Mouse (Mus musculus) lung, embryonic 14.5 days (tissue): ENCODE measurements around the gene Rhobtb1. TPM values are rescaled to one million over a fixed set of nuclear protein-coding genes. Genes with fewer than 3 reads are reported as not detected.

Experiments
- ATAC-seq: fragments of 200-750 bp; cut with Nextera tagmentation; 2 replicates; pipeline ENCODE4 v1.8.0; 2017; ENCODE audit warnings: mild to moderate bottlenecking, moderate TSS enrichment, moderate library complexity; ENCODE audit not compliant: insufficient read depth
- DNase-seq: peaks from one replicate; pipeline ENCODE4 v3.0.0-alpha.2; 2015
- H3K27ac ChIP-seq: fragments of 300-500 bp; sonication (generic); 2 replicates; pipeline ENCODE4 v1.5.1; 2014; ENCODE audit warnings: low read depth, mild to moderate bottlenecking, moderate library complexity
- H3K27me3 ChIP-seq: fragments of 300-500 bp; sonication (generic); 2 replicates; pipeline ENCODE4 v1.6.1; 2014; ENCODE audit warnings: low read length, control low read depth; ENCODE audit not compliant: insufficient read depth
- H3K36me3 ChIP-seq: fragments of 300-500 bp; sonication (generic); 2 replicates; pipeline ENCODE4 v1.6.1; 2014; ENCODE audit warnings: control low read depth; ENCODE audit not compliant: insufficient read depth
- H3K4me1 ChIP-seq: fragments of 300-500 bp; sonication (generic); 2 replicates; pipeline ENCODE4 v1.6.1; 2014; ENCODE audit warnings: antibody characterized with exemption, control low read depth; ENCODE audit not compliant: insufficient read depth
- H3K4me2 ChIP-seq: fragments of 300-500 bp; sonication (generic); 2 replicates; pipeline ENCODE4 v1.6.1; 2014; ENCODE audit warnings: mild to moderate bottlenecking
- H3K4me3 ChIP-seq: fragments of 300-500 bp; sonication (generic); 2 replicates; pipeline ENCODE4 v1.5.1; 2014; ENCODE audit warnings: low read depth, low read length
- H3K9ac ChIP-seq: fragments of 300-500 bp; sonication (generic); 2 replicates; pipeline ENCODE4 v1.6.1; 2014
- H3K9me3 ChIP-seq: fragments of 300-500 bp; sonication (generic); 2 replicates; pipeline ENCODE4 v1.6.1; 2016; ENCODE audit warnings: low read depth, low read length, control low read depth
- CTCF ChIP-seq: IDR thresholded peaks from 2 replicates; pipeline ENCODE4 v1.5.1; 2016; ENCODE audit warnings: antibody characterized with exemption, low read depth
- WGBS: fragments of 180-500 bp; shearing (Covaris S2); extraction: QIAGEN DNeasy Blood & Tissue Kit; methylation state at CpG from one replicate; pipeline ENCODE4 v1.1.7; 2014; 5-methylcytosine and 5-hydroxymethylcytosine counted together
- polyA plus RNA-seq: library from polyadenylated mRNA; unstranded; fragments of >200 nt; fragmentation: Nextera tagmentation; extraction: Ambion mirVana; gene quantifications from 2 replicates; pipeline ENCODE4 v1.2.1, GENCODE M21; 2014

Gene Rhobtb1
- polyA plus RNA-seq, 1 experiment from 2014 or later = 19.4 TPM

DNA sequence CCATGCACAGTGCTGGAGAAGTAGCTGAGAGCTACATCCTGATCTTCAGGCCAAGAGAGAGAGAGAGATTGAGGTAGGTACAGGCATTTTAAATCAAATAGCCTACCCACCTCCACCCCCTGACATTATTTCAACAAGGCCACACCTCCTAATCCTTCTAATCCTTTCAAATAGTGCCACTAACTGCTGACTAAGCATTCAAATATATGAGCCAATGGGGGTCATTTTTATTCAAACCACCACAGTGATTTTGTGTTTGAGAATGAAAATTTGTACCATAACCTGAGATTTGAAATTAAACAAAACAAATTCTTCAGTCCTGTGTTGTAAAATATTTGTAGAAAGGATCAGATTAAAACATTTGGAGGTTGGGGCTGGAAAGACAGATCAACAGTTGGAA, 33.2 kb upstream of the Rhobtb1 start:
- Histone ChIP-seq H3K9ac (no peak overlapping the region), H3K4me1 (peaks cover 3% of the 10 kb centered on the region; the same call in 1 of the 2 replicates), H3K9me3 (no peaks in the 10 kb centered on the region), H3K4me2 (no peak overlapping the region), H3K27ac (no peak overlapping the region), H3K36me3 (no peaks in the 10 kb centered on the region), H3K4me3 (no peak overlapping the region), H3K27me3 (no peaks in the 10 kb centered on the region)
- no peak for TF ChIP-seq CTCF
- DNase-seq (no peak), ATAC-seq (no peak)

DNA sequence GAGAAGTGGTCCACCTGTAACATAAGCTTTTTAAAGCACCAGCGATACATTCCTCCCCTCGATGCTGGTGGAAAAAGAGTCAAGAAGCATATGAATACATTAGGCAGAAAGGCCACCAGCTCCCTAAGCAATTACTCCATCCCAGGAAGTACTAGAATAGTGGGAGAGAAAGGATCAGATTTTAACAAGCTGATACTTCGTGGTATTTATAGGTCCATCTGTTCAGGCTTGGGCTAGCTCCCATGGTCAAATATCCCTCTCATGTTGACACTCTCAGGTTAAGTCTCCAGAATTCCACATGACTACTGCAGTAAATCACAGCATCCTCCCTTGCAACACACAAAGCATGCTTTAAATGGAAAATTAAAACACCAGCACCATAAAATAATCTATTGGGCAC, 32.3 kb upstream of the Rhobtb1 start:
- Histone ChIP-seq H3K4me2 (no peak overlapping the region), H3K4me3 (no peak overlapping the region), H3K9me3 (no peaks in the 10 kb centered on the region), H3K9ac (no peak overlapping the region), H3K4me1 (peaks cover 3% of the 10 kb centered on the region; the same call in 1 of the 2 replicates), H3K27ac (no peak overlapping the region), H3K36me3 (no peaks in the 10 kb centered on the region), H3K27me3 (no peaks in the 10 kb centered on the region)
- DNase-seq = no peak
- 70% methylated on average over 3 of the region's 3 CpGs for WGBS
- no peak for ATAC-seq
- TF ChIP-seq CTCF = no peak

DNA sequence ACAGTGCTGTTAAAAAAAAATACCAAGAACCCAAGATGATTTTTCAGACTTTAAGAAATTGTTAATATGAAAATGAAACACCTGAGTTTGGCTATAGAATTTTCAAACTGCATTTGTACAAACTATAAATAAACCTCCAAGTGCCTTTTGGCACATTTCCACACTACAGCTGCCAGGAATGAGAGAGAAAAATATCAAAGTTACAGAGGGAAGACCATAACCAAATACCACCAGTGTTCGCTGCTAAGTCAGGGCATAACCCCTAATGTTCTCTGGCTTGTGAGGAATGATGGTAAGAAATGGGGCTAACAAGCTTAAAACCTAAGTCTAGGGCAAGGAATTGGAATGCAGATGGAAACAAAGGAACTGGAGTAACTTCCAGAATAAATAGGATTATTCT, 31.8 kb upstream of the Rhobtb1 start:
- Histone ChIP-seq H3K27ac (no peak overlapping the region), H3K36me3 (no peaks in the 10 kb centered on the region), H3K9me3 (no peaks in the 10 kb centered on the region), H3K4me1 (peaks cover 3% of the 10 kb centered on the region; the same call in 1 of the 2 replicates), H3K9ac (no peak overlapping the region), H3K4me3 (no peak overlapping the region), H3K27me3 (no peaks in the 10 kb centered on the region), H3K4me2 (no peak overlapping the region)
- DNase-seq = peak; percentile 46
- WGBS = 39% methylated on average over 1 of the region's 1 CpGs
- no peak for TF ChIP-seq CTCF
- ATAC-seq = no peak

DNA sequence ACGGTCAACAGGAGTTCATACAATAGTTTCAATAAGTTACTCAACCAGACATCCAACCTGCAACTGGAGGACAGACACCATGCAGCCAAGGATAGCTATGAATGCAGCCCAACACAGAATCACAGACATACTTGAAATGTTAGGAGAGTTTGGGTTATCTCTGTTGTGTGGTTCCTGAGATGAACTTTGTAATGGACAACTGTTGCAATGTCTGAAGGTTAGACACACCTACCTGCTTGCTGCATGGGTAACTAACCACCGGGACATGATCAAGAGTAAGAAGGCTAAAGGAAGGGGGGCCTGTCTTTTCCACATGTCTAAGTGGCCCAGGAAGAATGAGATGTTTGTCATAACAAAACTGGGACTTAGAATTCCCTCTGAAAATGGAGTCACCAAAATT, 24.7 kb upstream of the Rhobtb1 start:
- Histone ChIP-seq H3K27ac (no peak overlapping the region), H3K9ac (no peak overlapping the region), H3K36me3 (no peaks in the 10 kb centered on the region), H3K4me1 (no peaks in the 10 kb centered on the region), H3K9me3 (no peaks in the 10 kb centered on the region), H3K4me3 (no peak overlapping the region), H3K27me3 (no peaks in the 10 kb centered on the region), H3K4me2 (no peak overlapping the region)
- DNase-seq (no peak), ATAC-seq (no peak)
- WGBS = 80% methylated on average over 2 of the region's 2 CpGs
- TF ChIP-seq CTCF = no peak

DNA sequence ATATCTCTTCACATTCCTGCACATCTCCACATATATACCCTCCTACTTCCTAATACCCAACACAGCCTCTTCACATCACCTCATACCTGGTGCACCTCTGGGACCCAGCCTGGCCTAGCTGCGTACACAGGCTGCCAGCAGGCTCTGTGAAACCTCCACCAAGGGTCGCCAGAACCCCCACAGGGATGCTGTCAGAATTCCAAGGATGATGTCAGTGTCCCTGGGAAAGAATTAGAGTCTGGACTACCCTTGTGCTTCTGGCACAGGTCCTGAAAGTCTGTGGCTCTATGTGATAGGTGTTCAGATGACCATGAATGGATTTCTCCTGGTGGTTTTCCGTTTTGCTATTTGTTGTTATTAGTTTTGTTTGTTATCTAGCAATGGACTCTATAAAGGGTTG, 22.7 kb upstream of the Rhobtb1 start:
- H3K27me3 ChIP-seq = no peaks in the 10 kb centered on the region
- no peak for TF ChIP-seq CTCF
- H3K4me2 ChIP-seq = no peak overlapping the region
- WGBS = 67% methylated on average over 3 of the region's 3 CpGs
- H3K9me3 ChIP-seq = no peaks in the 10 kb centered on the region
- H3K4me1 ChIP-seq = no peaks in the 10 kb centered on the region
- no peak for DNase-seq
- no peaks in the 10 kb centered on the region for H3K36me3 ChIP-seq
- no peak overlapping the region for H3K27ac ChIP-seq
- no peak overlapping the region for H3K9ac ChIP-seq
- H3K4me3 ChIP-seq = no peak overlapping the region
- no peak for ATAC-seq

DNA sequence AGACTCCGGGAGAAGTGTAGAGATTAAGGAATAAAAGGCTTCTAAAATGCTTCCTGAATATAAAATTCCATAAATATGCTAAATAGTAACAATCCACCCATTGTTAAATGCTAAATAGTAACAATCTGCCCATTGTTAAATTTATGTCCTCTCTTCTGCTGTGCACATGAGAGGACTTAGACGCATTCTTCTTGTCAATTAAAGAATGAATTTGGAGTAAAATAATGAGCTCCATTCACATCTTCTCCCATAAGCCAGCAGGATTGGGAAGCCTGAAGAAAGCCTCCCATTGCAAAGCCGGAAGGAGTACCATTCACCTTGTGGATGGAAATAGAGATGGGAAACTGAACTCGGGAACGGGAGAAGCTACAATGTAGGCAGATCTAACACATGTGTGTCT, 20.6 kb upstream of the Rhobtb1 start:
- Histone ChIP-seq H3K36me3 (no peaks in the 10 kb centered on the region), H3K4me3 (no peak overlapping the region), H3K27ac (no peak overlapping the region), H3K9me3 (no peaks in the 10 kb centered on the region), H3K27me3 (no peaks in the 10 kb centered on the region), H3K4me1 (no peaks in the 10 kb centered on the region), H3K4me2 (no peak overlapping the region), H3K9ac (no peak overlapping the region)
- 80% methylated on average over 5 of the region's 5 CpGs for WGBS
- DNase-seq (no peak), ATAC-seq (no peak)
- no peak for TF ChIP-seq CTCF

DNA sequence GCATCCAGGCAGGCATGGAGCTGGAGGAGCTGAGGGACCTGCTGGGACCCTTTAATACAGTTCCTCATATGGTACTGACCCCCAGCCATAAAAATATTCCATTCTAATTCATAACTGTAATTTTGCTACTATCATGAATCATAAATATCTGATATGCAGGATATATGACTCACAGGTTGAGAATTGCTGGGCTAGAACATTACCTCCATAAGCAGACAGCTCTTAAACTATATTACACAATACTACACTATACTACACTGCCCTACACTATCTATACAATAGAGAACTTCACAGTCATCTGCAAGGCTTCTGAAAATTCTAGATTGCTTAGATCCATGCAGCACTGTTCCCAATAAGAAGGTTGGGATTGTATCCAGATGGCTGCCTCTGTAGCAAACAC, 16.9 kb upstream of the Rhobtb1 start:
- ATAC-seq (no peak), DNase-seq (no peak)
- no peaks in the 10 kb centered on the region for H3K36me3 ChIP-seq
- TF ChIP-seq CTCF = no peak
- H3K27ac ChIP-seq = no peak overlapping the region
- H3K4me2 ChIP-seq = no peak overlapping the region
- peaks cover 10% of the 10 kb centered on the region; the same call in 1 of the 2 replicates for H3K4me1 ChIP-seq
- no peaks in the 10 kb centered on the region for H3K9me3 ChIP-seq
- no peak overlapping the region for H3K9ac ChIP-seq
- H3K27me3 ChIP-seq = no peaks in the 10 kb centered on the region
- H3K4me3 ChIP-seq = no peak overlapping the region

DNA sequence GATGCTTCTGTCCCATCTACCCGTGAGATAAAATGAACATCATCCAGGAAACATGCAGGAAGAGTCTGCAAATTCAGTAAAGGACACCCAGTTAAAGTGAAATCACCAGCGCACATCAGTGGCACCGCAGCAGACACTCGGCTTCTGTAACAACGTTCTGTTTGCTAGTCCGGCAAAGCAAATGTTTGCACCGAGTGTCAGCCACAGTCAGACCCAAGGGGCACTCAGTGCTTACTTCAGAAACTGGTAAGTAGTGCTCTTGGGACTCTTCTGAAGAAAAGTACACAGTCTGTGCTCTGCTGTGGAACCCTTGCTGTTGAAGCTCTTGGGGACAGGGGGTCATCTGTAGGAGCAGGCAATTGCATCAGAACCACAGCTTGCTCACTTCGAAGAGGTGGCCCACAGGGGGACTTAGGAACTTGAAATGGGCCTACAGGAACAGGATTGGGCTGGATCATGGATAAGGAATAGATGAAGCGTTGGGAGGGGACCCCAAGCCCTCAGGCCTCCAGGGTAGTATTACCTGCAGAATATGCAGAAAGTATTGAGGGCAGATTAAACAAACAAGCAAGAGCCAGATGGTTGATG, 14.9 kb upstream of the Rhobtb1 start:
- Histone ChIP-seq H3K36me3 (no peaks in the 10 kb centered on the region), H3K9ac (no peak overlapping the region), H3K4me3 (no peak overlapping the region), H3K4me2 (peak overlapping the region; percentile 30), H3K27ac (peak overlapping the region; percentile 48; the same call in 1 of the 2 replicates), H3K27me3 (no peaks in the 10 kb centered on the region), H3K9me3 (no peaks in the 10 kb centered on the region), H3K4me1 (peaks cover 10% of the 10 kb centered on the region; the same call in 1 of the 2 replicates)
- TF ChIP-seq CTCF = no peak
- DNase-seq (peak; percentile 35), ATAC-seq (no peak)
- 26% methylated on average over 9 of the region's 9 CpGs for WGBS
